Mouse (Mus musculus) cortical plate, adult 2 months (tissue): ENCODE measurements around the gene Lbr.

Source experiments
- CTCF ChIP-seq: fragments of 200-500 bp; IDR thresholded peaks from 2 replicates; pipeline ENCODE4 v1.5.1; 2011; ENCODE audit warnings: mild to moderate bottlenecking, control low read depth, low read length; ENCODE audit not compliant: insufficient read depth; ENCODE audit errors: extremely low read depth
- POLR2A ChIP-seq: fragments of 200-500 bp; IDR thresholded peaks from 2 replicates; pipeline ENCODE4 v1.6.1; 2011; ENCODE audit warnings: mild to moderate bottlenecking, low read length, control low read depth; ENCODE audit not compliant: insufficient read depth; ENCODE audit errors: extremely low read depth

GRCm38 (mm10) chr1:181799911-181800310, 42.9 kb downstream of the Lbr start:
- TF ChIP-seq POLR2A = no peak
- TF ChIP-seq CTCF = no peak
